Mouse (Mus musculus) intestine, postnatal 0 days (tissue): ENCODE results near the gene Lrp5. TPM values are rescaled to one million over a fixed set of nuclear protein-coding genes. Genes with fewer than 3 reads are reported as not detected.

Source experiments
- ATAC-seq: fragments of 200-750 bp; cut with Nextera tagmentation; 2 replicates; pipeline ENCODE4 v1.8.0; 2017; ENCODE audit warnings: mild to moderate bottlenecking, moderate TSS enrichment, moderate library complexity
- H3K27ac ChIP-seq: fragments of 300-500 bp; sonication (generic); 2 replicates; pipeline ENCODE4 v1.5.1; 2014; ENCODE audit warnings: mild to moderate bottlenecking, low read depth, low read length, moderate library complexity
- H3K27me3 ChIP-seq: fragments of 300-500 bp; sonication (generic); replicated peaks from 2 replicates; pipeline ENCODE4 v1.6.1; 2014; ENCODE audit warnings: low read length, mixed read lengths; ENCODE audit not compliant: control insufficient read depth, insufficient read depth
- H3K36me3 ChIP-seq: fragments of 300-500 bp; sonication (generic); 2 replicates; pipeline ENCODE4 v1.6.1; 2014; ENCODE audit warnings: mild to moderate bottlenecking, moderate library complexity; ENCODE audit not compliant: control insufficient read depth, insufficient read depth
- H3K4me1 ChIP-seq: fragments of 300-500 bp; sonication (generic); replicated peaks from 2 replicates; pipeline ENCODE4 v1.6.1; 2014; ENCODE audit warnings: antibody characterized with exemption, low read length, mixed read lengths; ENCODE audit not compliant: control insufficient read depth, insufficient read depth
- H3K4me2 ChIP-seq: fragments of 300-500 bp; sonication (generic); replicated peaks from 2 replicates; pipeline ENCODE4 v1.6.1; 2014; ENCODE audit warnings: low read depth, mild to moderate bottlenecking, moderate library complexity
- H3K4me3 ChIP-seq: fragments of 300-500 bp; sonication (generic); 2 replicates; pipeline ENCODE4 v1.5.1; 2014; ENCODE audit warnings: low read depth, low read length
- H3K9ac ChIP-seq: fragments of 300-500 bp; sonication (generic); 2 replicates; pipeline ENCODE4 v1.6.1; 2014; ENCODE audit warnings: mild to moderate bottlenecking, low read depth, low read length
- H3K9me3 ChIP-seq: fragments of 300-500 bp; sonication (generic); 2 replicates; pipeline ENCODE4 v1.6.1; 2016; ENCODE audit warnings: mixed run types; ENCODE audit not compliant: control insufficient read depth
- CTCF ChIP-seq: sonication (generic); IDR thresholded peaks from 2 replicates; pipeline ENCODE4 v1.5.1; 2016; ENCODE audit warnings: low read depth, mild to moderate bottlenecking, control low read depth, antibody characterized with exemption, moderate library complexity
- WGBS: fragments of 180-500 bp; shearing (Covaris S2); extraction: QIAGEN DNeasy Blood & Tissue Kit; methylation state at CpG from one replicate; pipeline ENCODE4 v1.1.7; 2014; 5-methylcytosine and 5-hydroxymethylcytosine counted together
- polyA plus RNA-seq: library from polyadenylated mRNA; unstranded; fragments of >200 nt; fragmentation: Nextera tagmentation; extraction: Ambion mirVana; gene quantifications from 2 replicates; pipeline ENCODE4 v1.2.1, GENCODE M21; 2015

The Lrp5 gene
- polyA plus RNA-seq, 1 experiment from 2014 or later, result 2.8 TPM

GRCm38 (mm10) chr19:3556169-3556827 lies 130.1 kb downstream of the Lrp5 start:
- Histone ChIP-seq H3K36me3 (no peaks in the 10 kb centered on the region), H3K4me2 (no peak overlapping the region), H3K4me1 (peaks cover 6% of the 10 kb centered on the region; the same call in 1 of the 2 replicates), H3K27ac (no peak overlapping the region), H3K4me3 (no peak overlapping the region), H3K27me3 (no peaks in the 10 kb centered on the region), H3K9ac (no peak overlapping the region), H3K9me3 (no peaks in the 10 kb centered on the region)
- 74% methylated on average over 2 of the region's 2 CpGs for WGBS
- no peak for ATAC-seq
- no peak for TF ChIP-seq CTCF

GRCm38 (mm10) chr19:3554785-3555184 lies 131.6 kb downstream of the Lrp5 start:
- Histone ChIP-seq H3K9me3 (no peaks in the 10 kb centered on the region), H3K4me3 (no peak overlapping the region), H3K4me1 (peaks cover 6% of the 10 kb centered on the region; the same call in 1 of the 2 replicates), H3K4me2 (no peak overlapping the region), H3K27ac (no peak overlapping the region), H3K36me3 (no peaks in the 10 kb centered on the region), H3K9ac (no peak overlapping the region), H3K27me3 (no peaks in the 10 kb centered on the region)
- TF ChIP-seq CTCF, result no peak
- 82% methylated on average over 8 of the region's 8 CpGs for WGBS
- no peak for ATAC-seq

- Histone ChIP-seq H3K36me3 (no peaks in the 10 kb centered on the region), H3K27ac (peak overlapping the region; percentile 54), H3K27me3 (no peaks in the 10 kb centered on the region), H3K4me1 (peaks cover 6% of the 10 kb centered on the region; the same call in 1 of the 2 replicates), H3K4me3 (no peak overlapping the region), H3K9ac (no peak overlapping the region), H3K9me3 (no peaks in the 10 kb centered on the region), H3K4me2 (no peak overlapping the region)
- TF ChIP-seq CTCF, result no peak
- WGBS, result 21% methylated on average over 4 of the region's 4 CpGs
- 0 out of 2 replicates have a peak, but pooled peaks have one; percentile 38 for ATAC-seq
Measured at GRCm38 (mm10) chr19:3551573-3552159, 134.7 kb downstream of the Lrp5 start.

GRCm38 (mm10) chr19:3550101-3550500 lies 136.3 kb downstream of the Lrp5 start:
- H3K9ac ChIP-seq, result no peak overlapping the region

GRCm38 (mm10) chr19:3549263-3549662 lies 137.1 kb downstream of the Lrp5 start:
- no peak for TF ChIP-seq CTCF
- H3K27me3 ChIP-seq, result no peaks in the 10 kb centered on the region
- no peak overlapping the region for H3K9ac ChIP-seq
- no peak overlapping the region for H3K27ac ChIP-seq
- H3K4me1 ChIP-seq, result peaks cover 6% of the 10 kb centered on the region; the same call in 1 of the 2 replicates
- no peaks in the 10 kb centered on the region for H3K36me3 ChIP-seq
- H3K9me3 ChIP-seq, result no peaks in the 10 kb centered on the region
- no peak overlapping the region for H3K4me2 ChIP-seq
- no peak for ATAC-seq
- no peak overlapping the region for H3K4me3 ChIP-seq
- 79% methylated on average over 1 of the region's 1 CpGs for WGBS

More at GRCm38 (mm10) chr19:3550101-3550500, 136.3 kb downstream of the Lrp5 start:
- Histone ChIP-seq H3K27ac (0 out of 2 replicates have a peak overlapping the region, but pooled peaks have one; percentile 8), H3K36me3 (no peaks in the 10 kb centered on the region), H3K4me3 (no peak overlapping the region), H3K4me2 (no peak overlapping the region), H3K27me3 (no peaks in the 10 kb centered on the region), H3K9me3 (no peaks in the 10 kb centered on the region), H3K4me1 (peaks cover 6% of the 10 kb centered on the region; the same call in 1 of the 2 replicates)
- 42% methylated on average over 1 of the region's 1 CpGs for WGBS
- peak; percentile 68; the same call in 1 of the 2 replicates for ATAC-seq
- TF ChIP-seq CTCF, result no peak

GRCm38 (mm10) chr19:3548311-3548710 lies 138.1 kb downstream of the Lrp5 start:
- WGBS, result 100% methylated on average over 1 of the region's 1 CpGs

More at GRCm38 (mm10) chr19:3548311-3548710, 138.1 kb downstream of the Lrp5 start:
- Histone ChIP-seq H3K4me1 (peaks cover 6% of the 10 kb centered on the region; the same call in 1 of the 2 replicates), H3K27me3 (no peaks in the 10 kb centered on the region), H3K9me3 (no peaks in the 10 kb centered on the region), H3K27ac (no peak overlapping the region), H3K4me3 (no peak overlapping the region), H3K9ac (no peak overlapping the region), H3K36me3 (peaks cover 6% of the 10 kb centered on the region; the same call in 1 of the 2 replicates), H3K4me2 (no peak overlapping the region)
- TF ChIP-seq CTCF, result peak; percentile 25; the same call in 1 of the 2 replicates
- ATAC-seq, result no peak
